Mouse (Mus musculus): ENCODE data around the gene Zdhhc13.

- no peak for TF ChIP-seq CTCF (IDR thresholded peaks at IDR 0.05; ENCODE audit: borderline replicate concordance, insufficient read depth, low read depth, low read length)
- no peak for TF ChIP-seq POLR2A (IDR thresholded peaks at IDR 0.05; ENCODE audit: borderline replicate concordance, insufficient read depth, low read length)
Measured at GRCm38 (mm10) chr7:48795130-48795529, 6.3 kb downstream of the Zdhhc13 start.
